Mouse (Mus musculus): ENCODE data around the gene Odf2. TPM values are rescaled to one million over a fixed set of nuclear protein-coding genes. Genes with fewer than 3 reads are reported as not detected.
A peak's percentile ranks its signal among the peaks of the same experiment; 100 is the strongest.

The Odf2 gene
- polyA plus RNA-seq, 1 experiment from 2014 or later, result 72.1 TPM

DNA sequence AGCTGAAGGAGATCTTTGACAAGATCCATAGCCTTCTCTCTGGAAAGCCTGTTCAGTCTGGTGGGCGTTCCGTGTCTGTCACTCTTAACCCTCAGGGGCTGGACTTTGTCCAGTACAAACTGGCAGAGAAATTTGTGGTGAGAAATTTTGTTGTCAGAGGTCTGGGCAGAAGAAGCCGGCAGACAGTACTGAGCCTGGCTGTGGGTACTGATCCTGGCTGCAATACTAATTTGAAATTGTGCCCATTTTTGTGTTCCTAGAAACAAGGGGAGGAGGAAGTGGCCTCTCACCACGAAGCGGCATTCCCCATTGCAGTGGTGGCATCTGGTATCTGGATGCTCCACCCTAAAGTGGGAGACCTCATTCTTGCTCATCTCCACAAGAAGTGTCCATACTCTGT lies 59.9 kb downstream of the Odf2 start:
- Histone ChIP-seq H3K36me3 (peaks cover 91% of the 10 kb centered on the region), H3K9me3 (replicated peaks) (no peaks in the 10 kb centered on the region), H3K27ac (no peak overlapping the region), H3K27me3 (replicated peaks) (no peaks in the 10 kb centered on the region), H3K4me3 (no peak overlapping the region), H3K4me1 (peaks cover 8% of the 10 kb centered on the region; the same call in 1 of the 2 replicates), H3K9ac (no peak overlapping the region), H3K4me2 (no peak overlapping the region)
- 84% methylated on average over 5 of the region's 5 CpGs for WGBS (ENCODE audit: insufficient replicate concordance)
- no peak for ATAC-seq

DNA sequence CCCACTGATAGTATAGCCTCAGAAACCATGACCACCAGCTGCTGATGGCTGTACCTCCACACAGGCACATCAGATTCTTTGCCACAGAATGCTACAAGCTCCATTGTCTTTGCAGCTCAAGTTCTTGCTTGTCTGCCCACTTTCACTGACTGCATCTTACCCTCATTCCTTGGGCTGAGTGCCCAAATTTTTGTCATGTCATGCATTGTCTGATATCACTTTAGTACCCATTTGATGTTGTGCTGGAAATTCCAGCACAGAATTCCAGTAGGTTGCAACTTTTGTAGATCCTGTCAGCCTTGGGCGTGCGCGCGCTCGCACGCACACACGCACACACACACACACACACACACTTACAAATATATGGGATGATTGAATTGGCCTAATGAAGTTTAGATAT lies 72.2 kb downstream of the Odf2 start:
- Histone ChIP-seq H3K27me3 (replicated peaks) (peaks cover 41% of the 10 kb centered on the region), H3K4me2 (no peak overlapping the region), H3K4me3 (no peak overlapping the region), H3K9ac (no peak overlapping the region), H3K27ac (no peak overlapping the region), H3K36me3 (peaks cover 40% of the 10 kb centered on the region), H3K4me1 (peaks cover 10% of the 10 kb centered on the region), H3K9me3 (replicated peaks) (no peaks in the 10 kb centered on the region)
- 98% methylated on average over 7 of the region's 7 CpGs for WGBS (ENCODE audit: insufficient replicate concordance)
- no peak for ATAC-seq

DNA sequence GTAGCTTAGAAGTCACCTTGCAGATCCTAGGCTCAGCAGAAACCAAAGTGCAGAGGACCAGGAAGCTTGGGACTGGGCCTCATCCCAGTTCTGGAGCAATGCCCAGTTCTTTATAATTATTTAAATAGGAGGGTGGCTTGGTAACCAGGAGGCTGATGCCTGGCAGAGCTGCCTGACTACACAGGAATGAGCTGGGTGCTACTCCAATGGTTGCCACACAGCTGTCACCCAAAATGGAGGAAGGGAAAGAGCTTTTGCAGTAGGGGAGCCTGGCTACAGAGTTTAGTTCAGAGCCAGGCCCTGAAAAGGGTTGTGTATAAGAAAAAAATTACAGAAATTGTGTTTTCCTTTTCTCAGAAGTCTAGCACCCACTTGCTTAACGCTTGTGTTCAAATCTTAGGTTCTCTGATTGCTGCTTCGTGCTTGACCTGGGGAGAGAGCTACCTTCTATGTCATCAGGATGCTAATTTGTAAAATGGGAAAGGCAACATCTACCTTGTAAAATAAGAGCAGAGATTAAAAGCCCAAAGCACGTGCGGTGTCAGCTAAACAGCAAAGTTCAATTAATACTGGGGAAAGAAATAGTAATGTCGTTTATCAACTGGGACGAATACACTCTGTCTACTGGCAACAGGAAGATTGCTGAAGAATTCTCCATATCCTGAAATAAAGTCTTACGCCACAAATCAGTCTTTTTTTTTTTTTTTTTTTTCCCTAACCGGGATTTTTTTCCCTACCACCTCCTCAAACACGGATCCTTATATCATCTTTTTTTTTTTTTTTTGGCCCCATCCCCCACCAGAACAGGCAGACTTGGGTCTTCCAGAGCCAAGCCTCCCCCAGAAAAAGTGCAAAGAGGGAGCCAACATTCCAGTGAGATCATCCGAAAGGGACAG lies 75.6 kb downstream of the Odf2 start:
- Histone ChIP-seq H3K4me1 (peaks cover 12% of the 10 kb centered on the region), H3K36me3 (peaks cover 7% of the 10 kb centered on the region), H3K9me3 (replicated peaks) (no peaks in the 10 kb centered on the region), H3K4me2 (peak overlapping the region; percentile 82), H3K9ac (peak overlapping the region; percentile 47; the same call in 1 of the 2 replicates), H3K27me3 (replicated peaks) (peaks cover 71% of the 10 kb centered on the region), H3K27ac (peak overlapping the region; percentile 69; the same call in 1 of the 2 replicates), H3K4me3 (peak overlapping the region; percentile 63)
- 19% methylated on average over 10 of the region's 10 CpGs for WGBS (ENCODE audit: insufficient replicate concordance)
- ATAC-seq, result no peak

DNA sequence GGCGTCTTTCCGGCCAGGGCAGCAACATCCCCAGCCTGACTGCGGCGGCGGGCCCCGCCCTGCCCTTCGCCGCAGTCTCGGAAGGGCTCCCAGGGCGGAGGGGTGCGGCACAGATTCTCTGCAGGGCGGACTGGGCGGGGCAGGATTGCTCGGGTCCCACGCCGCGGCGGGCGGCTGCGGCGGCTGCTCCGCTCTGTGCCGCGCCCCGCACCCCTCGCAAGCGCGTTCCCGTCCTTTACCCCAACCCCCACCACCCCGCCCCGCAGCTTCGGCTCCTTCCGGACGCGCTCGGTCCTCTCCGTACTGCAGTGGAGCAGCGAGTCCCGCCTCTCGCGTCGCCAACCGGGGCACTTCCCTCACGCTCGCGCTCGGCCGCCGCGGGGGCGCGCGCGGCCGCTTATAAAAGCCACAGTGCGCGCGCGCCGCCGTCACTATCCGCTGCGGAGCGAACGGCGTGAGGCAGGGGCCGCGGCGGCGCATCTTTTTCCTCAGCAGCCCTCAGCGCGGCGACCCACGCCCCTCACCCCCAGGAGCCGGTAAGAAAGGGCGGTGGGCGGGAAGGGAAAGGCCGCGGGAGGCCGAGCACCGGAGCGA lies 76.3 kb downstream of the Odf2 start, which contains the start of gene Sptan1:
Gene Sptan1 (plus strand): TSS at position 311 of the 594 bp plus-strand sequence.
- peak within 1 kb of the TSS; percentile 69; the same call in 1 of the 2 replicates for H3K27ac ChIP-seq
- under 1% methylated on average over 78 of the region's 82 CpGs for WGBS (ENCODE audit: insufficient replicate concordance)
- peak; percentile 91 for ATAC-seq
- H3K36me3 ChIP-seq, result no peaks in the 10 kb centered on the region; the same call in 1 of the 2 replicates
- peaks cover 79% of the 10 kb centered on the region for H3K27me3 ChIP-seq (replicated peaks)
- peak within 1 kb of the TSS; percentile 82 for H3K4me2 ChIP-seq
- H3K9ac ChIP-seq, result peak within 1 kb of the TSS; percentile 73
- H3K4me3 ChIP-seq, result peak within 1 kb of the TSS; percentile 63
- H3K4me1 ChIP-seq, result peaks cover 12% of the 10 kb centered on the region
- no peaks in the 10 kb centered on the region for H3K9me3 ChIP-seq (replicated peaks)

DNA sequence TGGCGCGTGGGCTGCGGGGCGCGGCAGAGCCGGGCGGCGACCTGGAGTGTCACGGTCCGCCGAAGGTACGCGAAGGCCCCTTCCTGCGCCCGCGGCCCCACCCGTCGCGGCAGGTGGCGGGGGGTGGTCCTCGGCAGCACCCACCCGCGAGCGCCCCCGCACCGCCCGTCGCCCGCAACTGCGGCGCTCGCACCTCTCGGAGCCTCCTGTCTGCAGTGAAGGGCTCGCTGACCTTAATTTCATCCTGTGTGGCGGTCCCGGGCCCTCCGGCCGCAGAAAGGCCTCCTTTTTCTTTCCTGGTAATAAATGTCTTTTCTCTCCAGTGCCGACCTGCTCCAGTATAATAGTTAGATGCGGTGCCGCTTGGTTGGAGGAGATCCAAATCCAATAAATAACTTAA lies 76.9 kb downstream of the Odf2 start:
- Histone ChIP-seq H3K27me3 (replicated peaks) (peaks cover 83% of the 10 kb centered on the region), H3K9me3 (replicated peaks) (no peaks in the 10 kb centered on the region), H3K27ac (peak overlapping the region; percentile 27; the same call in 1 of the 2 replicates), H3K4me1 (peaks cover 12% of the 10 kb centered on the region), H3K36me3 (no peaks in the 10 kb centered on the region), H3K9ac (peak overlapping the region; percentile 73), H3K4me2 (peak overlapping the region; percentile 82), H3K4me3 (peak overlapping the region; percentile 63)
- no peak for ATAC-seq
- WGBS (ENCODE audit: insufficient replicate concordance), result 3% methylated on average over 41 of the region's 41 CpGs

DNA sequence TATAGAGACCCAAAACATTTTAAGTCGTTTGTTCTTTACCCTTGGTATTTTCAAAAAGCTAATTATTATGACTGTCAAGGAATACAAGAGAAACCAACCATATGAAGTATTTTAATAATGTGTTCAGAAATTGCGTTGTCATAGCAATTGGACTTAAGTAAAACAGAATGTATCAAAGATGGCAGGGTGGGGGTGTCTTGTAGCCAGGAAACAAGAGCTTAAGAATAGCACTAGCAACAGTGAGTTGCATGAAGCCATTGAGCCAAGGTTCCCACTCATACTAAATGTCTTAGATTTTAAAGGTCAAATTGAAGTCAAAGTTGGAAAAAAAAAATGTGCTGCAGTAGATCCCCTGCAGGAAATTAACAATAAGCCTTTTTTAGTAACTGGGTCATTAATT lies 77.8 kb downstream of the Odf2 start:
- H3K4me1 ChIP-seq, result peaks cover 16% of the 10 kb centered on the region
- no peak overlapping the region for H3K27ac ChIP-seq
- no peaks in the 10 kb centered on the region for H3K9me3 ChIP-seq (replicated peaks)
- peak overlapping the region; percentile 63; the same call in 1 of the 2 replicates for H3K4me3 ChIP-seq
- peaks cover 84% of the 10 kb centered on the region for H3K27me3 ChIP-seq (replicated peaks)
- no peak for ATAC-seq
- H3K9ac ChIP-seq, result no peak overlapping the region
- WGBS (ENCODE audit: insufficient replicate concordance), result 67% methylated on average over 2 of the region's 2 CpGs
- peak overlapping the region; percentile 82 for H3K4me2 ChIP-seq
- no peaks in the 10 kb centered on the region for H3K36me3 ChIP-seq

DNA sequence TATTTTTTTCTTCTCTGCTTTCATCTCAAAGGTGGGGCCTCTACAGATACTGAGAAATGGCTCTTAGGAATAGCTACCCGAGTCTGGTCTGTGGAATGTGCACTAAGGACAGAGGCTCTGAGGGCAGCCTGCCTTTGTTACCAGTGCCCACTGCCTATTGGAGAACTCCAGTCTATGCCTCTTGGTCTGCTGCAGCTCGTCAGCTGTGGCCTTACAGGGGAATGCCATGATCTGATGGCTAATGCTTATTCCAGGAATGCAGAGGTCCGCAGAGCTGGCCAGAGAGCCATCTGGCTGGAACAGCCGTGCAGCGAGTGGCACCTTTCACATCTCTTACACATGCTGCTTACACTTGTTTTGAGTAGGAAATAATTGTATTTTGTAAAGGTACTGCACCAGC lies 78.7 kb downstream of the Odf2 start:
- Histone ChIP-seq H3K27ac (no peak overlapping the region), H3K27me3 (replicated peaks) (peaks cover 78% of the 10 kb centered on the region), H3K4me2 (no peak overlapping the region), H3K9ac (no peak overlapping the region), H3K4me3 (no peak overlapping the region), H3K9me3 (replicated peaks) (no peaks in the 10 kb centered on the region), H3K36me3 (no peaks in the 10 kb centered on the region), H3K4me1 (peaks cover 25% of the 10 kb centered on the region)
- WGBS (ENCODE audit: insufficient replicate concordance), result 68% methylated on average over 5 of the region's 5 CpGs
- ATAC-seq, result no peak

DNA sequence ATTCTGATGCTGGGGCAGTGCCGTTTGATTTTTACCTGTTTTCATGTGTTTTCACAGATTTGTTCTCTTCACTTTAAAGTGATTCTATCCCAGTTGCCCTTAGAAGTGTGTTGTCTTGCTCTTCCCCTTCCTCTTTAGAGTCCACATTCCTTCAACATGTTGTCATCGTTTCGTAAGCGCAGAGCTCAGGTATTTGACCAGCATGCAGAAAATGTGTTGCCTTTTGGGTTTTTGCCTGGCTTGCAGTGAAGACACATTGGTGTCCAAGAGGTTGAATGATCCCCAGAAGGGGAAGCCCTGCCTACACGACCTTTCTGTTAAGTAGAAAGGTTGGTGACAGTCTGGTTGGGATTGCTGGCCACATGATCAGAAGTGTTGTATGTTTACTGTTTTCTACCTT lies 79.6 kb downstream of the Odf2 start:
- 66% methylated on average over 5 of the region's 5 CpGs for WGBS (ENCODE audit: insufficient replicate concordance)
- H3K9ac ChIP-seq, result no peak overlapping the region
- H3K9me3 ChIP-seq (replicated peaks), result no peaks in the 10 kb centered on the region
- no peak overlapping the region for H3K4me2 ChIP-seq
- ATAC-seq, result no peak
- no peak overlapping the region for H3K27ac ChIP-seq
- peaks cover 31% of the 10 kb centered on the region for H3K4me1 ChIP-seq
- H3K36me3 ChIP-seq, result no peaks in the 10 kb centered on the region
- peaks cover 70% of the 10 kb centered on the region for H3K27me3 ChIP-seq (replicated peaks)
- H3K4me3 ChIP-seq, result no peak overlapping the region

DNA sequence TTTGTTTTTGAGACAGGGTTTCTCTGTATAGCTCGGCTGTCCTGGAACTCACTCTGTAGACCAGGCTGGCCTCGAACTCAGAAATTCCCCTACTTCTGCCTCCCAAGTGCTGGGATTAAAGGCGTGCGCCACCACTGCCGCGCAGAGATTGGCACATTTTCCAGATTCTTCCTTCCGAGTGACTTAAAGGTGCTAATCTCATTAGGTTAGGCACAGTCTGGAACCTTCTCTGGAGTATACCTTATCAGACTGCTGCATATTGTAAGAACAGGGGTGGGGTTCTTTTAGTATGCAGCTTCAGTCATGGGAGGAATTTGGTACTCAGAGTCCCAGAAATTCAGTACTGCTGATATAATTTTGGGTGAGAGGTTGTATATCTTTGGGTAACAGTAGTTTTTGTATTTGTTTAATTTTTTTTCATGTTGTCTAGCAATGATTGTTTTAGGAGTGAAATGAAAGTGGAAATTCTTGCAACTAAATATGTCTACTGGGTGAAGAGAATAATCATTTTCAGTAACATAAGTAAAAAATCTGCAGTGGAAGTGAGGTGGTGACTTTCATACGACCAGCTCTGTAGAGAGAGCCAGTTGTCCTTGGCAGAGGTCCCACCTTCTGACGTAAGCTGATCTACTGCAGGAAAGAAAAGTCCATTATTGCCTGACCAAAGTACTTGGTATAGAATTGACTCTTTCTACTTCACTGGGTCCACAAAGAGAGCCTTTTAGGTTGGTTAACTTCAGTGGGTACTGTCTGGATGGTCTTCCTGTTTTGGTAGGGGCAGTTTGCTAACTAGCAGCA lies 83.0 kb downstream of the Odf2 start:
- no peaks in the 10 kb centered on the region for H3K36me3 ChIP-seq
- 45% methylated on average over 9 of the region's 9 CpGs for WGBS (ENCODE audit: insufficient replicate concordance)

DNA sequence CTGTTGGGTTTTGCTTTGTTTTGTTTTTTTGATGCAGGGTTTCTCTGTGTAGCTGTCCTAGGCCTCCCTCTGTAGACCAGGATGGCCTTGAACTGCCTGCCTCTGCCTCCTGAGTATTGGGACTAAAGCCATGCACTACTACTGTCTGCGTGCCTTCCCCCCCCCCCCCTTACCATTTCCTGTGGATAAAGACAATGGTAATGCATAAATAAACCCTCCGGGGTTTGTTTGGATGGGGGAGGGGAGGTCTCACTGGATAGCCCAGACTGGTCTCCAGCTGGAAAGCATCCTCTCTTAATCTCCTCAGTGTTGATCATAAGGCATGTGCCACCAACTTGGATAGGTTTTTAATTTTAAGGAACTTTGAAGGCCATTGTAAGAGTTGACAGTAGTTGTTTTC lies 84.5 kb downstream of the Odf2 start:
- H3K36me3 ChIP-seq, result 0 out of 2 replicates have a peak, but pooled peaks cover 4% of the 10 kb centered on the region
- no peak for ATAC-seq
- H3K4me2 ChIP-seq, result no peak overlapping the region
- no peak overlapping the region for H3K9ac ChIP-seq
- 8% methylated on average over 2 of the region's 2 CpGs for WGBS (ENCODE audit: insufficient replicate concordance)
- no peak overlapping the region for H3K4me3 ChIP-seq
- no peaks in the 10 kb centered on the region for H3K9me3 ChIP-seq (replicated peaks)
- no peak overlapping the region for H3K27ac ChIP-seq
- peaks cover 20% of the 10 kb centered on the region for H3K4me1 ChIP-seq
- peaks cover 24% of the 10 kb centered on the region for H3K27me3 ChIP-seq (replicated peaks)

More for the DNA sequence above, 83.0 kb downstream of the Odf2 start:
- Histone ChIP-seq H3K4me1 (peaks cover 22% of the 10 kb centered on the region), H3K9ac (no peak overlapping the region), H3K4me3 (no peak overlapping the region), H3K4me2 (no peak overlapping the region), H3K27ac (no peak overlapping the region), H3K9me3 (replicated peaks) (no peaks in the 10 kb centered on the region), H3K27me3 (replicated peaks) (peaks cover 39% of the 10 kb centered on the region)
- peak; percentile 67 for ATAC-seq

DNA sequence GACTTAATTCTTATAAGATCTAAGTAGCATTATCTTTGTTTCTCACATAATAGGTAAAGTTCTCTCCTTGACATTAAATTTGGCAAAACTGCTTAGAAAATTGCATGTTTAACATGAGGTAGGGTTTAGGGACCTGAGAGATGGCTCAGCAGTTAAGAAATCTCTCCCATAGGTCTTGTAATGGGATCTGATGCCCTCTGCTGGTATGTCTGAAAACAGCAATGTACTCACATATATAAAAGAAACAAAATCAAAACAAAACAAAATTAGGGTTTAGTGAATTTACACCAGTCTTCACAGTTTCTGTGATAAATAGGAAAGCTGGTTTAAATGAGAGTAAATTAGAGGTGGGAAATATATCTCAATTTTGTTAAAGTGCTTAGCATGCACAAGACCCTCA lies 88.3 kb downstream of the Odf2 start:
- no peak overlapping the region for H3K9ac ChIP-seq
- H3K4me2 ChIP-seq, result no peak overlapping the region
- H3K27ac ChIP-seq, result no peak overlapping the region
- no peak overlapping the region for H3K4me3 ChIP-seq
- H3K9me3 ChIP-seq (replicated peaks), result no peaks in the 10 kb centered on the region
- H3K36me3 ChIP-seq, result peaks cover 35% of the 10 kb centered on the region
- no peak for ATAC-seq
- H3K4me1 ChIP-seq, result peaks cover 11% of the 10 kb centered on the region
- peaks cover 3% of the 10 kb centered on the region; the same call in 1 of the 2 replicates for H3K27me3 ChIP-seq (replicated peaks)

All from liver, embryonic 12.5 days (tissue).